In the genomic region with DNA sequence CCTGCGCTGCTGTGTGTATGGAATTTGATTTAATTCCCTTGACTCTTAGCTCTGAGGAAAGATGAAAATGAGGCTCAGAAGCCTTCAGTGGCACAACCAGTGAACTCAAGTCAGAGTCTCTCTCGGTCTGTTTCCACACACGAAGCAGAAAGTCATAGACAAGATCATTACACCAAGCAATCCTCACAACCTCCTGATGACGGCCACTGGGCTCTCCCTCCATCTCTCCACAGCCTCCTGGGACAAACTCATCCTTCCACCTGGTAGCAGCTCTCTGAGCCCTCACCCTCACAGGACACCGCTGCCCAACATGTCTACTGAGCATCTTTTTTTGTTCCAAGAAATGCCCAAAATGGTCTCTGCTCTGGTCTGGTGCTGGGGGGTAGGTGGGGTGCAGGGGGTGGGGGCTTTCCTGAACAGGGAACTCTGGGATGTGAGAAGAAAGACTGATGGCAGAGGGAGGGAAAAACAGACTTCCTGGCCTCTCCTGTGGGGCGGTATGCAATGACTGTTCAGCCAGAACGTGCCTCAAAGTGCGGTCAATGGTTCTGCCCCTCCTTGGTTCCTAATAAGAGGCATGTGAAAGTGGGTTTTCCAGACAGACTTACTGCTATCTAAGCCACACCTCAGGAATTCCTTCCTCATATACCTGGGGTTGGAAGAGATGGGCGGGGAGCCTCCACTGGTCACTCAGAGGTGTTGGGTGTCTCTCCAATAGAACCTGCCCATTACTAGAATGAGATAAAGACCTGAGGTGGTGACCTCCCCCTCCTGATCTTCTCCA, we compare ENCODE assay signal across 31 mouse cellular contexts. TPM values are rescaled to one million over a fixed set of nuclear protein-coding genes. Genes with fewer than 3 reads are reported as not detected.
DNase-seq lines count a peak whose midpoint lies in the region; ATAC-seq and TF ChIP-seq lines count a peak whose summit lies in the region.
"Had no signal": no experiment of that assay in that cellular context is flagged by ENCODE, and none has a peak within 500 bp of the region (broad histone marks: within the 10 kb centered on the region; RNA-seq: fewer than 3 reads in every experiment).

No protein-coding gene starts in this region.

- no peak for ATAC-seq in megakaryocyte, adult 5-6 weeks (ENCODE audit: poor library complexity, severe bottlenecking)
- peak; percentile 52 for ATAC-seq in intestine, postnatal 0 days
- ATAC-seq: CD4-positive, CD25-positive, alpha-beta regulatory T cell, adult 4 months; forebrain, embryonic 16.5 days; midbrain, embryonic 16.5 days had no signal

- peak; percentile 82 for DNase-seq in heart, adult 11 months
- DNase-seq in heart, postnatal 36 days, result no peak
- DNase-seq in CH12.LX (ENCODE audit: extremely low read depth), result no peak
- DNase-seq in gastrocnemius, adult 8-10 months (ENCODE audit: low spot score in 2 of 2), result no peak
- no peak for DNase-seq in kidney, adult 2 months
- DNase-seq: adrenal gland, postnatal 25 days; cerebellum, postnatal 36 days; embryo, embryonic 11 days; gastrocnemius, postnatal 10 days; heart, postnatal 14 days; kidney, adult 8-10 months; kidney, postnatal 10 days; right cerebral cortex, adult 18-20 months; thymus, postnatal 14 days had no signal

- no peak for TF ChIP-seq POLR2A in CH12.LX (IDR thresholded peaks at IDR 0.05; ENCODE audit: low read depth, low read length)
- no peak for TF ChIP-seq POLR2A in kidney, adult 2 months (IDR thresholded peaks at IDR 0.05; ENCODE audit: low read depth, low read length)

- no peak for TF ChIP-seq RAD21 in CH12.LX (IDR thresholded peaks at IDR 0.05; ENCODE audit: low read depth, low read length)

- H3K9me3 ChIP-seq in megakaryocyte, embryonic 14.5 days, result no peaks in the 10 kb centered on the region
- H3K9me3 ChIP-seq in CH12.LX (replicated peaks; ENCODE audit: low read length), result no peaks in the 10 kb centered on the region
- no peaks in the 10 kb centered on the region for H3K9me3 ChIP-seq in intestine, postnatal 0 days (ENCODE audit: control insufficient read depth)
- H3K9me3 ChIP-seq: embryonic facial prominence, embryonic 12.5 days; limb, embryonic 12.5 days; lung, embryonic 15.5 days; midbrain, embryonic 10.5 days; neural tube, embryonic 12.5 days had no signal

- intact Hi-C loops in heart, postnatal 36 days (cut with DNase I), result no loop called here

- H3K4me3 ChIP-seq in megakaryocyte, embryonic 14.5 days (replicated peaks), result peak overlapping the region; percentile 98
- H3K4me3 ChIP-seq in CH12.LX (replicated peaks in 1 of 3; ENCODE audit: low read depth in 2 of 3, low read length in 2 of 3, poor library complexity in 1 of 3), result peak overlapping the region; percentile 72 to 98 (median 79)
- no peak overlapping the region for H3K4me3 ChIP-seq in intestine, postnatal 0 days (ENCODE audit: low read depth, low read length)
- no peak overlapping the region for H3K4me3 ChIP-seq in kidney, adult 2 months (ENCODE audit: insufficient read depth, low read depth, low read length)
- H3K4me3 ChIP-seq: embryonic facial prominence, embryonic 12.5 days; limb, embryonic 12.5 days; lung, embryonic 15.5 days; midbrain, embryonic 10.5 days; myocyte; neural tube, embryonic 12.5 days had no signal

- no peak for TF ChIP-seq EP300 in CH12.LX (IDR thresholded peaks at IDR 0.05; ENCODE audit: low read length)

- H3K79me2 ChIP-seq in CH12.LX (replicated peaks; ENCODE audit: control insufficient read depth, extremely low read depth, insufficient read depth, poor library complexity, severe bottlenecking), result peaks cover 47% of the 10 kb centered on the region

- no peak for TF ChIP-seq CTCF in CH12.LX (conservative IDR thresholded peaks at IDR 0.05 in 1 of 2, IDR thresholded peaks at IDR 0.05 in 1 of 2; ENCODE audit: low read depth in 2 of 2, low read length in 2 of 2)
- no peak for TF ChIP-seq CTCF in intestine, postnatal 0 days (IDR thresholded peaks at IDR 0.05; ENCODE audit: low read depth)
- no peak for TF ChIP-seq CTCF in kidney, adult 2 months (conservative IDR thresholded peaks at IDR 0.05; ENCODE audit: insufficient read depth, insufficient read length, low read depth, low read length)

- in situ Hi-C loops in CH12.LX (cut with MboI; ENCODE audit: low pct_ligation_motif_present, low pct_unique_long_range_greater_than_20kb, low sequenced_read_pairs), result loop anchor here (5.0 kb wide), 1 partner anchor 68 kb away; no protein-coding TSS in a partner anchor

- H3K27ac ChIP-seq in CH12.LX (ENCODE audit: insufficient read depth, low read depth), result peak overlapping the region; percentile 98
- H3K27ac ChIP-seq in intestine, postnatal 0 days (ENCODE audit: low read depth, low read length), result peak overlapping the region; percentile 50
- H3K27ac ChIP-seq in kidney, adult 2 months (ENCODE audit: insufficient read depth, low read depth, low read length), result no peak overlapping the region
- H3K27ac ChIP-seq: embryonic facial prominence, embryonic 12.5 days; left cerebral cortex, adult 2 months; limb, embryonic 12.5 days; lung, embryonic 15.5 days; midbrain, embryonic 10.5 days; neural tube, embryonic 12.5 days had no signal

- peaks cover 88% of the 10 kb centered on the region for H3K36me3 ChIP-seq in megakaryocyte, embryonic 14.5 days (replicated peaks; ENCODE audit: low read length)
- peaks cover 13 to 39% of the 10 kb centered on the region in 2 experiments for H3K36me3 ChIP-seq in CH12.LX (replicated peaks in 1 of 2; ENCODE audit: control insufficient read depth in 1 of 2, insufficient read depth in 1 of 2, low read length in 1 of 2)
- no peaks in the 10 kb centered on the region; the same call in 1 of the 2 replicates for H3K36me3 ChIP-seq in intestine, postnatal 0 days (ENCODE audit: control insufficient read depth, insufficient read depth)
- H3K36me3 ChIP-seq in kidney, adult 2 months (ENCODE audit: control insufficient read depth, insufficient read depth, low read length), result peaks cover 3% of the 10 kb centered on the region; the same call in 1 of the 2 replicates
- H3K36me3 ChIP-seq: lung, embryonic 15.5 days had no signal

- peak overlapping the region; percentile 72 for H3K9ac ChIP-seq in CH12.LX (ENCODE audit: insufficient read depth, low read depth)
- H3K9ac ChIP-seq in intestine, postnatal 0 days (ENCODE audit: low read depth, low read length), result no peak overlapping the region
- H3K9ac ChIP-seq: embryonic facial prominence, embryonic 12.5 days; limb, embryonic 12.5 days; lung, embryonic 15.5 days; neural tube, embryonic 12.5 days had no signal

- dilution Hi-C loops in CH12.LX (cut with MboI; ENCODE audit: extremely low pct_ligation_motif_present, extremely low pct_unique_long_range_greater_than_20kb, low sequenced_read_pairs), result no loop called here

- H3K27me3 ChIP-seq in megakaryocyte, embryonic 14.5 days (replicated peaks), result no peaks in the 10 kb centered on the region
- H3K27me3 ChIP-seq in CH12.LX (replicated peaks), result no peaks in the 10 kb centered on the region
- H3K27me3 ChIP-seq in intestine, postnatal 0 days (replicated peaks; ENCODE audit: control insufficient read depth, insufficient read depth, low read length), result no peaks in the 10 kb centered on the region
- H3K27me3 ChIP-seq in kidney, adult 2 months (replicated peaks; ENCODE audit: control insufficient read depth, insufficient read depth, low read length), result no peaks in the 10 kb centered on the region
- H3K27me3 ChIP-seq: embryonic facial prominence, embryonic 12.5 days; limb, embryonic 12.5 days; lung, embryonic 15.5 days; neural tube, embryonic 12.5 days had no signal

- peak overlapping the region; percentile 87 for H3K4me2 ChIP-seq in CH12.LX (ENCODE audit: insufficient read depth, low read depth, poor library complexity, severe bottlenecking)
- H3K4me2 ChIP-seq in intestine, postnatal 0 days (replicated peaks; ENCODE audit: low read depth), result peak overlapping the region; percentile 81; the same call in 1 of the 2 replicates
- H3K4me2 ChIP-seq: embryonic facial prominence, embryonic 12.5 days; lung, embryonic 15.5 days; neural tube, embryonic 12.5 days had no signal

- peaks cover 100% of the 10 kb centered on the region for H3K4me1 ChIP-seq in megakaryocyte, embryonic 14.5 days
- H3K4me1 ChIP-seq in CH12.LX (ENCODE audit: control insufficient read depth in 1 of 2, insufficient read depth in 2 of 2), result peaks cover 7 to 84% of the 10 kb centered on the region in 2 experiments
- H3K4me1 ChIP-seq in intestine, postnatal 0 days (replicated peaks; ENCODE audit: control insufficient read depth, insufficient read depth, low read length), result peaks cover 3% of the 10 kb centered on the region
- peaks cover 14% of the 10 kb centered on the region; the same call in 1 of the 2 replicates for H3K4me1 ChIP-seq in kidney, adult 2 months (ENCODE audit: control insufficient read depth, insufficient read depth, low read length)

- 60% methylated on average over 9 of the region's 9 CpGs for WGBS in intestine, postnatal 0 days
- WGBS in kidney, adult 2 months, result 93% methylated on average over 9 of the region's 9 CpGs

RNA-seq across cellular contexts. Expression of a gene that starts 2.3 kb away (rescaled TPM):
- under 1 TPM; 0.44 to 0.68 TPM for total RNA-seq in heart, postnatal 36 days (2021)
- 21.3 and 61.2 TPM in 2 replicates for polyA plus RNA-seq in megakaryocyte, embryonic 14.5 days (2012; ENCODE audit: insufficient read depth, low replicate concordance)
- 5.4 and 7.6 TPM in 2 replicates for total RNA-seq in megakaryocyte, adult 5-6 weeks (2015)
- total RNA-seq in megakaryocyte, adult 5-6 weeks (2017), result 6.4 and 6.5 TPM in 2 replicates
- total RNA-seq in CH12.LX (2012; rRNA removed), result 46.5 and 56.9 TPM in 2 replicates
- total RNA-seq in CH12.LX (2014; rRNA removed), result 32.6 and 33.6 TPM in 2 replicates
- 38.2 and 45.4 TPM in 2 replicates for polyA plus RNA-seq in CH12.LX (2012; ENCODE audit: insufficient read length, low read depth)
- 17.0 TPM in 2 replicates for polyA plus RNA-seq in intestine, postnatal 0 days (2015; fragmentation: Nextera tagmentation; extraction: Ambion mirVana)
- under 1 TPM in 3 of 4 experiments, not detected in 1; 0.24 to 0.36 (median 0.36) TPM for total RNA-seq in gastrocnemius, adult 8-10 months (2022)
- 12.1 and 13.4 TPM in 2 replicates for polyA plus RNA-seq in kidney, adult 2 months (2012; rRNA removed)

RNA-seq across cellular contexts. Expression of a gene that starts 11.8 kb away (rescaled TPM):
- 10 to 100 TPM; 18.5 to 21.5 TPM for total RNA-seq in heart, postnatal 36 days (2021)
- polyA plus RNA-seq in megakaryocyte, embryonic 14.5 days (2012; ENCODE audit: insufficient read depth, low replicate concordance), result 20.8 and 52.6 TPM in 2 replicates
- total RNA-seq in megakaryocyte, adult 5-6 weeks (2015), result 40.4 and 44.9 TPM in 2 replicates
- 4.1 and 8.7 TPM in 2 replicates for total RNA-seq in megakaryocyte, adult 5-6 weeks (2017)
- total RNA-seq in CH12.LX (2012; rRNA removed) (2.3 and 2.6 TPM in 2 replicates), CH12.LX (2014; rRNA removed) (0.50 and 0.70 TPM in 2 replicates)
- polyA plus RNA-seq in CH12.LX (2012; ENCODE audit: insufficient read length, low read depth), result 8.0 and 9.1 TPM in 2 replicates
- polyA plus RNA-seq in intestine, postnatal 0 days (2015; fragmentation: Nextera tagmentation; extraction: Ambion mirVana), result 5.4 and 6.7 TPM in 2 replicates
- total RNA-seq in gastrocnemius, adult 8-10 months (2022), result 10 to 100 TPM in 3 of 4 experiments, 1 to 10 TPM in 1; 8.0 to 10.8 (median 10.5) TPM
- 6.7 and 8.8 TPM in 2 replicates for polyA plus RNA-seq in kidney, adult 2 months (2012; rRNA removed)

RNA-seq across cellular contexts. Expression of a gene that starts 39.0 kb away (rescaled TPM):
- total RNA-seq in heart, postnatal 36 days (2021), result 10 to 100 TPM; 14.1 to 18.3 TPM
- 86.5 and 87.0 TPM in 2 replicates for polyA plus RNA-seq in megakaryocyte, embryonic 14.5 days (2012; ENCODE audit: insufficient read depth, low replicate concordance)
- 14.0 and 24.6 TPM in 2 replicates for total RNA-seq in megakaryocyte, adult 5-6 weeks (2015)
- total RNA-seq in megakaryocyte, adult 5-6 weeks (2017), result 9.6 and 20.4 TPM in 2 replicates
- 35.5 and 37.9 TPM in 2 replicates for total RNA-seq in CH12.LX (2012; rRNA removed)
- total RNA-seq in CH12.LX (2014; rRNA removed), result 28.6 and 30.8 TPM in 2 replicates
- polyA plus RNA-seq in CH12.LX (2012; ENCODE audit: insufficient read length, low read depth), result 38.0 and 46.2 TPM in 2 replicates
- polyA plus RNA-seq in intestine, postnatal 0 days (2015; fragmentation: Nextera tagmentation; extraction: Ambion mirVana), result 50.9 and 57.5 TPM in 2 replicates
- total RNA-seq in gastrocnemius, adult 8-10 months (2022), result 10 to 100 TPM; 11.4 to 12.8 (median 12.3) TPM
- polyA plus RNA-seq in kidney, adult 2 months (2012; rRNA removed), result 34.2 and 35.1 TPM in 2 replicates

RNA-seq across cellular contexts. Expression of a gene that starts 52.3 kb away (rescaled TPM):
- total RNA-seq in heart, postnatal 36 days (2021), result not detected
- polyA plus RNA-seq in megakaryocyte, embryonic 14.5 days (2012; ENCODE audit: insufficient read depth, low replicate concordance), result not detected in 2 replicates
- not detected in 2 replicates for total RNA-seq in megakaryocyte, adult 5-6 weeks (2015)
- total RNA-seq in megakaryocyte, adult 5-6 weeks (2017), result not detected in 2 replicates
- total RNA-seq in CH12.LX (2012; rRNA removed) (not detected in 2 replicates), CH12.LX (2014; rRNA removed) (0.20 TPM in 1 of 2 replicates, not detected in the other)
- polyA plus RNA-seq in CH12.LX (2012; ENCODE audit: insufficient read length, low read depth), result not detected in 2 replicates
- 3.9 and 4.7 TPM in 2 replicates for polyA plus RNA-seq in intestine, postnatal 0 days (2015; fragmentation: Nextera tagmentation; extraction: Ambion mirVana)
- 1 to 10 TPM in 1 of 4 experiments, not detected in 3; 1.3 TPM for total RNA-seq in gastrocnemius, adult 8-10 months (2022)
- 418 and 439 TPM in 2 replicates for polyA plus RNA-seq in kidney, adult 2 months (2012; rRNA removed)
- total RNA-seq: left cerebral cortex, adult 2 months; left cerebral cortex, postnatal 25 days had no signal
- polyA plus RNA-seq: CD4-positive, CD25-positive, alpha-beta regulatory T cell, adult 4 months; embryonic facial prominence, embryonic 12.5 days; forebrain, embryonic 16.5 days; heart, embryonic 14.5 days; hindbrain, embryonic 11.5 days; limb, embryonic 12.5 days; lung, embryonic 15.5 days; midbrain, embryonic 10.5 days; midbrain, embryonic 16.5 days; myocyte; neural tube, embryonic 12.5 days; stomach, embryonic 14.5 days had no signal

Comparison
In these comparisons a context has a peak if more than half of its experiments do, and no peak if none do; other contexts are left out.
1. H3K4me3 ChIP-seq: peak in megakaryocyte, embryonic 14.5 days (single experiment) and CH12.LX (3 of 3); none in intestine, postnatal 0 days (single experiment) and kidney, adult 2 months (single experiment).